Mouse (Mus musculus): Measurements from ENCODE around the gene Lcmt2. TPM values are rescaled to one million over a fixed set of nuclear protein-coding genes. Genes with fewer than 3 reads are reported as not detected.

Gene Lcmt2
- polyA plus RNA-seq, 1 experiment, result 5.4 TPM

GRCm38 (mm10) chr2:121169902-121170301 lies 29.4 kb upstream of the Lcmt2 start:
- peak overlapping the region; percentile 82 for H3K4me3 ChIP-seq (replicated peaks; ENCODE audit: control insufficient read depth, low read depth, low read length)
- peak overlapping the region; percentile 68 for H3K27ac ChIP-seq (ENCODE audit: control insufficient read depth, insufficient read depth, low read depth, low read length, poor library complexity)
- TF ChIP-seq CTCF (IDR thresholded peaks at IDR 0.05; ENCODE audit: control insufficient read depth, insufficient read depth, low read length), result no peak
- 1% methylated on average over 9 of the region's 9 CpGs for WGBS
- peaks cover 3% of the 10 kb centered on the region; the same call in 1 of the 2 replicates for H3K4me1 ChIP-seq (ENCODE audit: control insufficient read depth, insufficient read depth, low read length)

GRCm38 (mm10) chr2:121169173-121169572 lies 28.7 kb upstream of the Lcmt2 start:
- Histone ChIP-seq H3K4me1 (ENCODE audit: control insufficient read depth, insufficient read depth, low read length) (peaks cover 3% of the 10 kb centered on the region; the same call in 1 of the 2 replicates), H3K4me3 (replicated peaks; ENCODE audit: control insufficient read depth, low read depth, low read length) (peak overlapping the region; percentile 61), H3K27ac (ENCODE audit: control insufficient read depth, insufficient read depth, low read depth, low read length, poor library complexity) (peak overlapping the region; percentile 36; the same call in 1 of the 2 replicates)
- WGBS, result 40% methylated on average over 4 of the region's 4 CpGs
- no peak for TF ChIP-seq POLR2A (IDR thresholded peaks at IDR 0.05; ENCODE audit: borderline replicate concordance, control insufficient read depth, low read depth, low read length)

- H3K4me3 ChIP-seq (replicated peaks; ENCODE audit: control insufficient read depth, low read depth, low read length), result no peak overlapping the region
- TF ChIP-seq POLR2A (IDR thresholded peaks at IDR 0.05; ENCODE audit: borderline replicate concordance, control insufficient read depth, low read depth, low read length) (no peak), CTCF (IDR thresholded peaks at IDR 0.05; ENCODE audit: control insufficient read depth, insufficient read depth, low read length) (0 out of 2 replicates have a peak, but pooled peaks have one; percentile 9)
- no peak overlapping the region for H3K27ac ChIP-seq (ENCODE audit: control insufficient read depth, insufficient read depth, low read depth, low read length, poor library complexity)
- no peaks in the 10 kb centered on the region for H3K4me1 ChIP-seq (ENCODE audit: control insufficient read depth, insufficient read depth, low read length)
- WGBS, result 85% methylated on average over 3 of the region's 3 CpGs
These were observed 12.6 kb upstream of the Lcmt2 start for GRCm38 (mm10) chr2:121153100-121153499.

- H3K4me3 ChIP-seq (replicated peaks; ENCODE audit: control insufficient read depth, low read depth, low read length), result no peak overlapping the region
- no peaks in the 10 kb centered on the region for H3K4me1 ChIP-seq (ENCODE audit: control insufficient read depth, insufficient read depth, low read length)
- WGBS, result 63% methylated on average over 5 of the region's 5 CpGs
- TF ChIP-seq POLR2A (IDR thresholded peaks at IDR 0.05; ENCODE audit: borderline replicate concordance, control insufficient read depth, low read depth, low read length) (no peak), CTCF (IDR thresholded peaks at IDR 0.05; ENCODE audit: control insufficient read depth, insufficient read depth, low read length) (no peak)
- H3K27ac ChIP-seq (ENCODE audit: control insufficient read depth, insufficient read depth, low read depth, low read length, poor library complexity), result no peak overlapping the region
These were observed 9.2 kb upstream of the Lcmt2 start for GRCm38 (mm10) chr2:121149679-121150078.

- Histone ChIP-seq H3K4me1 (ENCODE audit: control insufficient read depth, insufficient read depth, low read length) (peaks cover 3% of the 10 kb centered on the region; the same call in 1 of the 2 replicates), H3K4me3 (replicated peaks; ENCODE audit: control insufficient read depth, low read depth, low read length) (no peak overlapping the region), H3K27ac (ENCODE audit: control insufficient read depth, insufficient read depth, low read depth, low read length, poor library complexity) (no peak overlapping the region)
- 65% methylated on average over 2 of the region's 2 CpGs for WGBS
- TF ChIP-seq CTCF (IDR thresholded peaks at IDR 0.05; ENCODE audit: control insufficient read depth, insufficient read depth, low read length), result no peak
- TF ChIP-seq POLR2A (IDR thresholded peaks at IDR 0.05; ENCODE audit: borderline replicate concordance, control insufficient read depth, low read depth, low read length), result no peak
These were observed 2.0 kb upstream of the Lcmt2 start for GRCm38 (mm10) chr2:121142415-121142814.

- no peak overlapping the region for H3K27ac ChIP-seq (ENCODE audit: control insufficient read depth, insufficient read depth, low read depth, low read length, poor library complexity)
- peaks cover 3% of the 10 kb centered on the region; the same call in 1 of the 2 replicates for H3K4me1 ChIP-seq (ENCODE audit: control insufficient read depth, insufficient read depth, low read length)
- WGBS, result 65% methylated on average over 16 of the region's 16 CpGs
- TF ChIP-seq CTCF (IDR thresholded peaks at IDR 0.05; ENCODE audit: control insufficient read depth, insufficient read depth, low read length) (no peak), POLR2A (IDR thresholded peaks at IDR 0.05; ENCODE audit: borderline replicate concordance, control insufficient read depth, low read depth, low read length) (no peak)
- H3K4me3 ChIP-seq (replicated peaks; ENCODE audit: control insufficient read depth, low read depth, low read length), result peak overlapping the region; percentile 99
These were observed 973 bp upstream of the Lcmt2 start for GRCm38 (mm10) chr2:121141216-121142035.

- H3K4me3 ChIP-seq (replicated peaks; ENCODE audit: control insufficient read depth, low read depth, low read length), result peak overlapping the region; percentile 99
- H3K27ac ChIP-seq (ENCODE audit: control insufficient read depth, insufficient read depth, low read depth, low read length, poor library complexity), result peak overlapping the region; percentile 97
- TF ChIP-seq CTCF (IDR thresholded peaks at IDR 0.05; ENCODE audit: control insufficient read depth, insufficient read depth, low read length), result no peak
- TF ChIP-seq POLR2A (IDR thresholded peaks at IDR 0.05; ENCODE audit: borderline replicate concordance, control insufficient read depth, low read depth, low read length), result no peak
- 24% methylated on average over 29 of the region's 29 CpGs for WGBS
- peaks cover 3% of the 10 kb centered on the region; the same call in 1 of the 2 replicates for H3K4me1 ChIP-seq (ENCODE audit: control insufficient read depth, insufficient read depth, low read length)
These were observed 1.0 kb downstream of the Lcmt2 start for GRCm38 (mm10) chr2:121139266-121140017.

GRCm38 (mm10) chr2:121137371-121137770 lies 3.1 kb downstream of the Lcmt2 start:
- no peak overlapping the region for H3K27ac ChIP-seq (ENCODE audit: control insufficient read depth, insufficient read depth, low read depth, low read length, poor library complexity)
- TF ChIP-seq CTCF (IDR thresholded peaks at IDR 0.05; ENCODE audit: control insufficient read depth, insufficient read depth, low read length) (no peak), POLR2A (IDR thresholded peaks at IDR 0.05; ENCODE audit: borderline replicate concordance, control insufficient read depth, low read depth, low read length) (no peak)
- 61% methylated on average over 4 of the region's 4 CpGs for WGBS
- H3K4me1 ChIP-seq (ENCODE audit: control insufficient read depth, insufficient read depth, low read length), result peaks cover 3% of the 10 kb centered on the region; the same call in 1 of the 2 replicates
- no peak overlapping the region for H3K4me3 ChIP-seq (replicated peaks; ENCODE audit: control insufficient read depth, low read depth, low read length)
